Mouse (Mus musculus) olfactory bulb, adult 2 months (tissue): ENCODE data around the gene Nfic.

Experiments used
- CTCF ChIP-seq: fragments of 200-500 bp; IDR thresholded peaks from 2 replicates; pipeline ENCODE4 v1.5.1; 2012; ENCODE audit warnings: low read depth, mild to moderate bottlenecking, low read length, moderate library complexity; ENCODE audit not compliant: insufficient read depth
- POLR2A ChIP-seq: fragments of 200-500 bp; IDR thresholded peaks from 2 replicates; pipeline ENCODE4 v1.6.1; 2012; ENCODE audit warnings: mild to moderate bottlenecking, low read depth, low read length, moderate library complexity; ENCODE audit not compliant: insufficient read depth

DNA sequence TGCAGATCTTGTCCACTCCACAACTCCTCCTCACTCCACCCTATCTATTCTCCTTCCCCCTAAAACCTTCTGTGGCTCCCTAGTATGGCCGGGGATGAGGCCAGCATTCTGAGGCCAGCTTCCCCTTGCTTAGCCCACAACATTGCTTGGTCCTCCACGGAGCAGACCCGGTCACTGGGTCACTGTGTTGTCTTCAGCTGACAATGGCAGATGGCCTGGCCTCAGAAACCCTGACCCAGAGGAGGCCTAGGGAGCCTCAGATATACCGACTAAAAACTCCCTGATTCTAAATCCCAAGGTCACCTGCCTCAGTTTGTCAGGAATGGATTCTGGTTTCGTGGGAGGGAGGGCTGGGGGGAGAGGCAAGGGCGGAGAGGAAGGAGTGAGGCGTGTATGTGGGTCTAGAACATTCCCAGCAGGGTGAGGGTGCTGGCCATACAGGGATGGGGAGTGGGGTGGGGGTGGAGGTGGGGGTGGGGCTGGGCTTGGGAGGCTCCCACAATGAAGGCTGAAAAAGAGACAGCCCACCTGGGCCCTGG, 53.1 kb downstream of the Nfic start:
- TF ChIP-seq CTCF (no peak), POLR2A (no peak)
